8 mouse cellular contexts compared by ENCODE assay signal in genomic region chr5:67669436-67669896, GRCm38 (mm10).
DNase-seq lines count a peak whose midpoint lies in the region; ATAC-seq lines count a peak whose summit lies in the region.

No protein-coding gene starts in this region.

- no peak for DNase-seq in hindbrain, embryonic 11.5 days (ENCODE audit: low spot score)
- peak; percentile 38 to 43 for DNase-seq in adrenal gland, postnatal 36 days
- peak; percentile 58 for DNase-seq in embryonic facial prominence, embryonic 14.5 days (ENCODE audit: low spot score)
- DNase-seq in kidney, postnatal 14 days: peak; percentile 47
- DNase-seq in left cerebral cortex, postnatal 4 days: no peak
- DNase-seq in Muller cell, postnatal 12 days (ENCODE audit: inconsistent ontology term): no peak
- DNase-seq in embryo, embryonic 10.5 days (ENCODE audit: low spot score): no peak

- H3K9ac ChIP-seq in hindbrain, embryonic 13.5 days: no peak overlapping the region
- no peak overlapping the region for H3K9ac ChIP-seq in hindbrain, embryonic 11.5 days (ENCODE audit: low read depth, low read length)
- no peak overlapping the region for H3K9ac ChIP-seq in embryonic facial prominence, embryonic 14.5 days (ENCODE audit: low read depth, low read length)

- peaks cover 4% of the 10 kb centered on the region; the same call in 1 of the 2 replicates for H3K27me3 ChIP-seq in hindbrain, embryonic 13.5 days
- H3K27me3 ChIP-seq in hindbrain, embryonic 11.5 days (ENCODE audit: control insufficient read depth, insufficient read depth, low read length): peaks cover under 1% of the 10 kb centered on the region; the same call in 1 of the 2 replicates
- no peaks in the 10 kb centered on the region for H3K27me3 ChIP-seq in embryonic facial prominence, embryonic 14.5 days (replicated peaks; ENCODE audit: control insufficient read depth, insufficient read depth, low read length)

- H3K9me3 ChIP-seq in hindbrain, embryonic 13.5 days: no peaks in the 10 kb centered on the region
- H3K9me3 ChIP-seq in hindbrain, embryonic 11.5 days (ENCODE audit: control insufficient read depth, low read length): no peaks in the 10 kb centered on the region
- H3K9me3 ChIP-seq in embryonic facial prominence, embryonic 14.5 days (ENCODE audit: control insufficient read depth, low read length): no peaks in the 10 kb centered on the region

- 0 out of 2 replicates have a peak overlapping the region, but pooled peaks have one; percentile 26 for H3K27ac ChIP-seq in hindbrain, embryonic 13.5 days
- no peak overlapping the region for H3K27ac ChIP-seq in hindbrain, embryonic 11.5 days (ENCODE audit: low read depth, low read length)
- H3K27ac ChIP-seq in embryonic facial prominence, embryonic 14.5 days (replicated peaks; ENCODE audit: low read depth, low read length): no peak overlapping the region

- H3K4me3 ChIP-seq in hindbrain, embryonic 13.5 days: no peak overlapping the region
- H3K4me3 ChIP-seq in hindbrain, embryonic 11.5 days (ENCODE audit: low read depth, low read length): no peak overlapping the region
- no peak overlapping the region for H3K4me3 ChIP-seq in embryonic facial prominence, embryonic 14.5 days (ENCODE audit: low read depth, low read length)

- 72% methylated on average over 13 of the region's 13 CpGs for WGBS in hindbrain, embryonic 13.5 days
- whole genome bisulfite sequencing in hindbrain, embryonic 11.5 days: 88% methylated on average over 13 of the region's 13 CpGs
- 36% methylated on average over 13 of the region's 13 CpGs for WGBS in embryonic facial prominence, embryonic 14.5 days

- ATAC-seq in hindbrain, embryonic 13.5 days (ENCODE audit: low FRiP score): no peak
- ATAC-seq in hindbrain, embryonic 11.5 days (ENCODE audit: low FRiP score): no peak
- peak; percentile 38; the same call in 1 of the 2 replicates for ATAC-seq in embryonic facial prominence, embryonic 14.5 days (ENCODE audit: low read depth)

- intact Hi-C loops in left cerebral cortex, postnatal 4 days (cut with DNase I): no loop called here

- no peak overlapping the region for H3K4me2 ChIP-seq in hindbrain, embryonic 13.5 days
- H3K4me2 ChIP-seq in hindbrain, embryonic 11.5 days (replicated peaks; ENCODE audit: low read depth, low read length): no peak overlapping the region
- peak overlapping the region; percentile 3 for H3K4me2 ChIP-seq in embryonic facial prominence, embryonic 14.5 days (ENCODE audit: low read depth, low read length)

- peaks cover 47% of the 10 kb centered on the region for H3K36me3 ChIP-seq in hindbrain, embryonic 13.5 days
- H3K36me3 ChIP-seq in hindbrain, embryonic 11.5 days (ENCODE audit: control insufficient read depth, insufficient read depth, low read length): no peaks in the 10 kb centered on the region
- H3K36me3 ChIP-seq in embryonic facial prominence, embryonic 14.5 days (ENCODE audit: control insufficient read depth, insufficient read depth, low read length): no peaks in the 10 kb centered on the region

- peaks cover 12% of the 10 kb centered on the region for H3K4me1 ChIP-seq in hindbrain, embryonic 13.5 days (replicated peaks)
- H3K4me1 ChIP-seq in hindbrain, embryonic 11.5 days (replicated peaks; ENCODE audit: control insufficient read depth, insufficient read depth, low read length): no peaks in the 10 kb centered on the region
- H3K4me1 ChIP-seq in embryonic facial prominence, embryonic 14.5 days (ENCODE audit: control insufficient read depth, insufficient read depth, low read length): peaks cover 5% of the 10 kb centered on the region; the same call in 1 of the 2 replicates

Comparison
In these comparisons a context has a peak if more than half of its experiments do, and no peak if none do; other contexts are left out.
1. DNase-seq: peak in adrenal gland, postnatal 36 days (2 of 2), embryonic facial prominence, embryonic 14.5 days (single experiment) and kidney, postnatal 14 days (single experiment); none in hindbrain, embryonic 11.5 days (single experiment), left cerebral cortex, postnatal 4 days (single experiment), Muller cell, postnatal 12 days (single experiment) and embryo, embryonic 10.5 days (single experiment).